Mouse (Mus musculus): Measurements from ENCODE around the gene Gm47996. TPM values are rescaled to one million over a fixed set of nuclear protein-coding genes. Genes with fewer than 3 reads are reported as not detected.
"Not testable (repeated sequence)": the region's sequence is repeated elsewhere in the genome, so short reads cannot be mapped to it uniquely, and the experiment has no call there.

The Gm47996 gene
- total RNA-seq, 2 experiments from 2014 or later, result not detected

GRCm38 (mm10) chr1:151202771-151203170, 7.2 kb upstream of the Gm47996 start:
- ATAC-seq (replicated peaks; ENCODE audit: low FRiP score, poor library complexity, severe bottlenecking), result peak; percentile 47

- ATAC-seq (replicated peaks; ENCODE audit: low FRiP score, poor library complexity, severe bottlenecking), result peak; percentile 80
These were observed 6.1 kb upstream of the Gm47996 start, which contains the start of gene 3110040M04Rik for GRCm38 (mm10) chr1:151203818-151204217. 3110040M04Rik (plus strand) TSS chr1:151204121.

GRCm38 (mm10) chr1:151208493-151208892, 1.4 kb upstream of the Gm47996 start:
- peak; percentile 36; the same call in 1 of the 2 replicates for ATAC-seq (replicated peaks; ENCODE audit: low FRiP score, poor library complexity, severe bottlenecking)

- not testable (repeated sequence) for ATAC-seq (replicated peaks; ENCODE audit: low FRiP score, poor library complexity, severe bottlenecking)
These were observed 987 bp upstream of the Gm47996 start for GRCm38 (mm10) chr1:151208944-151209343.

- not testable (repeated sequence) for ATAC-seq (replicated peaks; ENCODE audit: low FRiP score, poor library complexity, severe bottlenecking)
These were observed 1.7 kb downstream of the Gm47996 start for GRCm38 (mm10) chr1:151211666-151212065.

- no peak for ATAC-seq (replicated peaks; ENCODE audit: low FRiP score, poor library complexity, severe bottlenecking)
These were observed 4.9 kb downstream of the Gm47996 start for GRCm38 (mm10) chr1:151214862-151215261.

- no peak for ATAC-seq (replicated peaks; ENCODE audit: low FRiP score, poor library complexity, severe bottlenecking)
These were observed 6.1 kb downstream of the Gm47996 start for GRCm38 (mm10) chr1:151215985-151216384.

- no peak for ATAC-seq (replicated peaks; ENCODE audit: low FRiP score, poor library complexity, severe bottlenecking)
These were observed 6.5 kb downstream of the Gm47996 start for GRCm38 (mm10) chr1:151216417-151216816.

- ATAC-seq (replicated peaks; ENCODE audit: low FRiP score, poor library complexity, severe bottlenecking), result no peak
These were observed 9.1 kb downstream of the Gm47996 start for GRCm38 (mm10) chr1:151219045-151219444.

- ATAC-seq (replicated peaks; ENCODE audit: low FRiP score, poor library complexity, severe bottlenecking), result no peak
These were observed 10.2 kb downstream of the Gm47996 start for GRCm38 (mm10) chr1:151220098-151220497.

GRCm38 (mm10) chr1:151222561-151223267, 12.8 kb downstream of the Gm47996 start:
- 0 out of 2 replicates have a peak, but pooled peaks have one; percentile 36 for ATAC-seq (replicated peaks; ENCODE audit: low FRiP score, poor library complexity, severe bottlenecking)

GRCm38 (mm10) chr1:151223377-151223776, 13.4 kb downstream of the Gm47996 start:
- ATAC-seq (replicated peaks; ENCODE audit: low FRiP score, poor library complexity, severe bottlenecking), result no peak

GRCm38 (mm10) chr1:151224536-151224935, 14.6 kb downstream of the Gm47996 start:
- no peak for ATAC-seq (replicated peaks; ENCODE audit: low FRiP score, poor library complexity, severe bottlenecking)

GRCm38 (mm10) chr1:151227506-151227905, 17.6 kb downstream of the Gm47996 start:
- ATAC-seq (replicated peaks; ENCODE audit: low FRiP score, poor library complexity, severe bottlenecking), result no peak

GRCm38 (mm10) chr1:151228320-151228989, 18.5 kb downstream of the Gm47996 start:
- no peak for ATAC-seq (replicated peaks; ENCODE audit: low FRiP score, poor library complexity, severe bottlenecking)

- ATAC-seq (replicated peaks; ENCODE audit: low FRiP score, poor library complexity, severe bottlenecking), result no peak
These were observed 22.4 kb downstream of the Gm47996 start for GRCm38 (mm10) chr1:151232346-151232745.

GRCm38 (mm10) chr1:151233756-151234155, 23.8 kb downstream of the Gm47996 start:
- no peak for ATAC-seq (replicated peaks; ENCODE audit: low FRiP score, poor library complexity, severe bottlenecking)

- ATAC-seq (replicated peaks; ENCODE audit: low FRiP score, poor library complexity, severe bottlenecking), result no peak
These were observed 25.6 kb downstream of the Gm47996 start for GRCm38 (mm10) chr1:151235574-151235973.

GRCm38 (mm10) chr1:151236141-151236930, 26.4 kb downstream of the Gm47996 start:
- no peak for ATAC-seq (replicated peaks; ENCODE audit: low FRiP score, poor library complexity, severe bottlenecking)

- no peak for ATAC-seq (replicated peaks; ENCODE audit: low FRiP score, poor library complexity, severe bottlenecking)
These were observed 27.8 kb downstream of the Gm47996 start for GRCm38 (mm10) chr1:151237780-151238179.

Measured in erythroid progenitor cell, adult 5-6 weeks (primary cell).